Mouse (Mus musculus): ENCODE measurements around the gene Rrm2. TPM values are rescaled to one million over a fixed set of nuclear protein-coding genes. Genes with fewer than 3 reads are reported as not detected.

Gene Rrm2
- polyA plus RNA-seq, 1 experiment from 2014 or later = 469 TPM

- Histone ChIP-seq H3K4me1 (replicated peaks) (0 out of 2 replicates have a peak, but pooled peaks cover 3% of the 10 kb centered on the region), H3K27me3 (no peaks in the 10 kb centered on the region), H3K9ac (no peak overlapping the region), H3K36me3 (replicated peaks) (no peaks in the 10 kb centered on the region), H3K9me3 (replicated peaks) (no peaks in the 10 kb centered on the region), H3K27ac (replicated peaks) (no peak overlapping the region), H3K4me2 (no peak overlapping the region), H3K4me3 (replicated peaks) (no peak overlapping the region)
- ATAC-seq (ENCODE audit: insufficient read depth) = no peak
- WGBS (ENCODE audit: insufficient replicate concordance) = 56% methylated on average over 4 of the region's 4 CpGs
These were observed 45.6 kb downstream of the Rrm2 start for GRCm38 (mm10) chr12:24753680-24754079.

DNA sequence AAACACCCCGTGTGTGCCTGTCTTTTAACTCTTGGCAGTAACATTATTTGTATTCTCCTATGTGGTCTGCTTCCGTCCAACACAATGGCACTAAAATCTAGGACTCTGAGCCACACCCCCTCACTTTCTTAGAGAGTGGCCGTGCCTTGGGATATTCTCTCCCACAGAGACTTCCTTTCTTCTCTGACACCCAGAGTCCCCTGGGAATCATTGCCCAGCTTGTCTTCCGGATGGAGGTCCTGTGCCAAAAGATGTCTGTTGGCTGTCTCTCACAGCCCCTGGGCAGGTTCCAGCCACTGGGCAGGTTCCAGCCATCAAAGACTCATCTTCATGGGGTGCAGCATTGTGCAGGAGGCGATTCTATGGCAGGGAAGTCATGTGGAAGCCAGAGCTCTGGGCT is 46.7 kb downstream of the Rrm2 start:
- Histone ChIP-seq H3K27me3 (no peaks in the 10 kb centered on the region), H3K36me3 (replicated peaks) (no peaks in the 10 kb centered on the region), H3K4me1 (replicated peaks) (0 out of 2 replicates have a peak, but pooled peaks cover 3% of the 10 kb centered on the region), H3K9me3 (replicated peaks) (no peaks in the 10 kb centered on the region), H3K4me2 (no peak overlapping the region), H3K4me3 (replicated peaks) (no peak overlapping the region), H3K9ac (no peak overlapping the region), H3K27ac (replicated peaks) (no peak overlapping the region)
- WGBS (ENCODE audit: insufficient replicate concordance) = 51% methylated on average over 5 of the region's 5 CpGs
- no peak for ATAC-seq (ENCODE audit: insufficient read depth)

GRCm38 (mm10) chr12:24755471-24755870 is 47.4 kb downstream of the Rrm2 start:
- Histone ChIP-seq H3K36me3 (replicated peaks) (no peaks in the 10 kb centered on the region), H3K9ac (no peak overlapping the region), H3K27me3 (no peaks in the 10 kb centered on the region), H3K4me2 (no peak overlapping the region), H3K4me1 (replicated peaks) (0 out of 2 replicates have a peak, but pooled peaks cover 3% of the 10 kb centered on the region), H3K9me3 (replicated peaks) (no peaks in the 10 kb centered on the region), H3K27ac (replicated peaks) (no peak overlapping the region), H3K4me3 (replicated peaks) (no peak overlapping the region)
- WGBS (ENCODE audit: insufficient replicate concordance) = 68% methylated on average over 9 of the region's 9 CpGs
- ATAC-seq (ENCODE audit: insufficient read depth) = no peak

- no peak for ATAC-seq (ENCODE audit: insufficient read depth)
- H3K27me3 ChIP-seq = no peaks in the 10 kb centered on the region
- H3K9me3 ChIP-seq (replicated peaks) = no peaks in the 10 kb centered on the region
- no peak overlapping the region for H3K9ac ChIP-seq
- H3K36me3 ChIP-seq (replicated peaks) = no peaks in the 10 kb centered on the region
- H3K4me1 ChIP-seq (replicated peaks) = peaks cover 6% of the 10 kb centered on the region; the same call in 1 of the 2 replicates
- no peak overlapping the region for H3K4me3 ChIP-seq (replicated peaks)
- no peak overlapping the region for H3K4me2 ChIP-seq
- no peak overlapping the region for H3K27ac ChIP-seq (replicated peaks)
These were observed 49.3 kb downstream of the Rrm2 start for GRCm38 (mm10) chr12:24757387-24757786.

GRCm38 (mm10) chr12:24758374-24758773 is 50.3 kb downstream of the Rrm2 start:
- Histone ChIP-seq H3K4me1 (replicated peaks) (peaks cover 8% of the 10 kb centered on the region; the same call in 1 of the 2 replicates), H3K4me3 (replicated peaks) (no peak overlapping the region), H3K36me3 (replicated peaks) (no peaks in the 10 kb centered on the region), H3K27me3 (no peaks in the 10 kb centered on the region), H3K27ac (replicated peaks) (no peak overlapping the region), H3K9ac (no peak overlapping the region), H3K9me3 (replicated peaks) (no peaks in the 10 kb centered on the region), H3K4me2 (no peak overlapping the region)
- ATAC-seq (ENCODE audit: insufficient read depth) = no peak
- 15% methylated on average over 6 of the region's 6 CpGs for WGBS (ENCODE audit: insufficient replicate concordance)

DNA sequence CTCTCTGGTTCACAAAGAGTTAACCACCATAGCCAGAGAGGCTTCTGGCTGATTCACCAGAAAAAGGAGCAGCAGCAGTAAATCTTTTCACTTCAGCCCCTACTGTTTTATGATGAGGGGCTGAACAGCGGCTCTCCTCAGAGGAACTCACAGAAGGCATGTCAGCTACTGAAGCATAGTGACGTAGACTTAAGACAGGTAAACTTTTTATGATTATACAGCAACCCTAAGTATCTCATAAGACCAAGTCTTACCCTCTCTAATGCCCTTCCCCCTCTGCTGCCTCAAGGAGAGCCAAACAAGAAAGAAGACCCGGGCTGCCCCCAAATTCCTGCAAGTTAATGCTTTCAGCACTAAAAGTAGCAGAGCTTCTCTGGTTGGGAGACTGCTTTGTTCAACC is 54.2 kb downstream of the Rrm2 start:
- no peaks in the 10 kb centered on the region for H3K27me3 ChIP-seq
- peaks cover 13% of the 10 kb centered on the region; the same call in 1 of the 2 replicates for H3K4me1 ChIP-seq (replicated peaks)
- H3K36me3 ChIP-seq (replicated peaks) = no peaks in the 10 kb centered on the region
- H3K27ac ChIP-seq (replicated peaks) = no peak overlapping the region
- 15% methylated on average over 3 of the region's 3 CpGs for WGBS (ENCODE audit: insufficient replicate concordance)
- no peaks in the 10 kb centered on the region for H3K9me3 ChIP-seq (replicated peaks)
- H3K4me3 ChIP-seq (replicated peaks) = no peak overlapping the region
- ATAC-seq (ENCODE audit: insufficient read depth) = no peak
- H3K9ac ChIP-seq = no peak overlapping the region
- H3K4me2 ChIP-seq = 0 out of 2 replicates have a peak overlapping the region, but pooled peaks have one; percentile 7

Other genes starting within 250 kb of the Rrm2 start
- 8.2 and 9.1 TPM in 2 replicates for gene Taf1b, start 209.9 kb upstream of the Rrm2 start, polyA plus RNA-seq (2015; fragmentation: Nextera tagmentation; extraction: Ambion mirVana)
- 0.48 and 0.60 TPM in 2 replicates for gene Grhl1, start 136.0 kb upstream of the Rrm2 start, polyA plus RNA-seq (2015; fragmentation: Nextera tagmentation; extraction: Ambion mirVana)
- 9.3 and 10.2 TPM in 2 replicates for gene Klf11, start 57.0 kb upstream of the Rrm2 start, polyA plus RNA-seq (2015; fragmentation: Nextera tagmentation; extraction: Ambion mirVana)
- 0.61 and 0.76 TPM in 2 replicates for gene Cys1, start 26.4 kb upstream of the Rrm2 start, polyA plus RNA-seq (2015; fragmentation: Nextera tagmentation; extraction: Ambion mirVana)
- 3.9 and 4.3 TPM in 2 replicates for gene Mboat2, start 122.6 kb downstream of the Rrm2 start, polyA plus RNA-seq (2015; fragmentation: Nextera tagmentation; extraction: Ambion mirVana)

Measured in liver, embryonic 15.5 days (tissue).